Mouse (Mus musculus) intestine, embryonic 14.5 days (tissue): ENCODE results near the gene Sult2b1. TPM values are rescaled to one million over a fixed set of nuclear protein-coding genes. Genes with fewer than 3 reads are reported as not detected.
A peak's percentile ranks its signal among the peaks of the same experiment; 100 is the strongest.

Experiments used
- ATAC-seq: fragments of 200-750 bp; cut with Nextera tagmentation; replicated peaks from 2 replicates; pipeline ENCODE4 v1.8.0; 2017; ENCODE audit warnings: low read depth, moderate number of reproducible peaks, moderate TSS enrichment, moderate library complexity; ENCODE audit not compliant: low FRiP score, low TSS enrichment
- DNase-seq: peaks from one replicate; pipeline ENCODE4 v3.0.0-alpha.2; 2018; ENCODE audit warnings: low spot score
- H3K27ac ChIP-seq: fragments of 300-500 bp; sonication (generic); 2 replicates; pipeline ENCODE4 v1.5.1; 2014; ENCODE audit warnings: low read depth, mild to moderate bottlenecking, control low read depth
- H3K27me3 ChIP-seq: fragments of 300-500 bp; sonication (generic); replicated peaks from 2 replicates; pipeline ENCODE4 v1.6.1; 2014; ENCODE audit warnings: low read length, control low read depth; ENCODE audit not compliant: control insufficient read depth, insufficient read depth
- H3K36me3 ChIP-seq: fragments of 300-500 bp; sonication (generic); 2 replicates; pipeline ENCODE4 v1.6.1; 2014; ENCODE audit warnings: low read length, control low read depth; ENCODE audit not compliant: control insufficient read depth, insufficient read depth
- H3K4me1 ChIP-seq: fragments of 300-500 bp; sonication (generic); replicated peaks from 2 replicates; pipeline ENCODE4 v1.6.1; 2014; ENCODE audit warnings: low read length, control low read depth, mixed read lengths; ENCODE audit not compliant: control insufficient read depth, insufficient read depth
- H3K4me2 ChIP-seq: fragments of 300-500 bp; sonication (generic); 2 replicates; pipeline ENCODE4 v1.6.1; 2014; ENCODE audit warnings: low read length
- H3K4me3 ChIP-seq: fragments of 300-500 bp; sonication (generic); 2 replicates; pipeline ENCODE4 v1.5.1; 2014; ENCODE audit warnings: low read depth, low read length, control low read depth, mixed read lengths
- H3K9ac ChIP-seq: fragments of 300-500 bp; sonication (generic); 2 replicates; pipeline ENCODE4 v1.6.1; 2014; ENCODE audit warnings: mild to moderate bottlenecking, low read length
- H3K9me3 ChIP-seq: fragments of 300-500 bp; sonication (generic); 2 replicates; pipeline ENCODE4 v1.6.1; 2016; ENCODE audit warnings: low read length, control low read depth; ENCODE audit not compliant: control insufficient read depth
- WGBS: fragments of 180-500 bp; shearing (Covaris S2); extraction: QIAGEN DNeasy Blood & Tissue Kit; methylation state at CpG from one replicate; pipeline ENCODE4 v1.1.7; 2014; 5-methylcytosine and 5-hydroxymethylcytosine counted together
- polyA plus RNA-seq: library from polyadenylated mRNA; unstranded; fragments of >200 nt; fragmentation: Nextera tagmentation; extraction: Ambion mirVana; gene quantifications from 2 replicates; pipeline ENCODE4 v1.2.1, GENCODE M21; 2014

Sult2b1 gene
- polyA plus RNA-seq, 1 experiment from 2014 or later: 2.3 TPM

DNA sequence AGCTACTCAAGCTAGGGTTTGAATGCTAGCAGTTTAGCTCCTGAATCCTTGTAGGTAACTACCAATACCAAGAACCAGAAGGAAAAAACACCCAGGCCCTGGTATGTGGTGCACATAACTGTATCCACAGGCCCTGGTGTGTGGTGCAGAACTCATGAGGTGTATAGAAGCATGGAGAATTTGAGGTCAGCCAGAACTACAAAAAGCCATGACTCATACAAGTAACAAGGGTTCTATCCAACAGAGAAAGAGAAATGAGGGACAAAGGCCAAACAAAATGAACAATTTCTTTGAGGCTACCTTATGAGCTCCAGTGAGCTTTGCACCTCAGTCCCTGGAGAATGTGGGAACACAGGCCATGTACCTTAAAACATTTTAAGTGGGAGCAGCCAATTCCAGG is 36.4 kb upstream of the Sult2b1 start:
- Histone ChIP-seq H3K9ac (no peak overlapping the region), H3K9me3 (no peaks in the 10 kb centered on the region), H3K36me3 (peaks cover 32% of the 10 kb centered on the region), H3K27me3 (no peaks in the 10 kb centered on the region), H3K27ac (no peak overlapping the region), H3K4me1 (no peaks in the 10 kb centered on the region), H3K4me2 (no peak overlapping the region), H3K4me3 (no peak overlapping the region)
- ATAC-seq (no peak), DNase-seq (no peak)

DNA sequence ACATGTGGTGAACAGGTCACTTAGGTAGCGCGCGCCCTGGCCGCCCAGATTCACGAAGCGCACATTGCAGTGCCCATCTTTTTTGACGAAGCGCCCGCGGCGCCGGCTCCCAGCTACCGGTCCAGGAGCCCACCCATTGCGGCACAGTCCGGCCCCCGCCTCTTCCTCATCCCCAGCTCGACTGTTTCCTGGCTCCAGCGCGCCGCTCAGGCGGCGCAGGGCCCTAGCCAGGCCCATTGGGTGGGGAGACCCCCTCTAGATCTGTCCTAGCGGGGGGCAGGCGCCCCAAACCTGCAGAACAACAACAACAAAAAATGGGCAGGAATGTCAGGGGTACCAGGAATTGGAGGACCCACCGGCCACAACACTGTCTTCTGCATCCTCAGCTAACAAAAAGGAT is 35.4 kb upstream of the Sult2b1 start:
- Histone ChIP-seq H3K36me3 (peaks cover 21% of the 10 kb centered on the region), H3K9me3 (no peaks in the 10 kb centered on the region), H3K9ac (no peak overlapping the region), H3K4me2 (peak overlapping the region; percentile 44), H3K4me1 (peaks cover 5% of the 10 kb centered on the region), H3K27ac (no peak overlapping the region), H3K4me3 (peak overlapping the region; percentile 13), H3K27me3 (no peaks in the 10 kb centered on the region)
- no peak for DNase-seq
- WGBS: 11% methylated on average over 25 of the region's 25 CpGs
- ATAC-seq: no peak

DNA sequence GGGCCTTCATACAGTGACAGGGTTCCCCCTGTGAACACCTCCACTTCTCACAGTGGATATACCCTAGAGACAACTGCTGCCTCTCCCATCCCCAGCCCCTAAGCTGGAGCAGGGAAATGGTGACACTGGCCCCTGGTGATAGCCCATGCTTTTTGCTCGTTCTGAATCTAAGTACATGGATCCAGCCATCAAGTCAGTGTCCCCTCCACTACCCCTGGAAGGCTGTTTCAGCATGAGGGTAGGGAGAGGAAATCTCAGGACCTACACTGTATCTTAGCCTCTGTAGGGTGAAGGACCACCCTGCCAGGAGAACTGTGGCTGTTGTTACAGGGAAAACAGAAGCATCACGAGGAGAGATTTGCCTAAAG is 31.5 kb upstream of the Sult2b1 start:
- H3K4me2 ChIP-seq: no peak overlapping the region
- peaks cover 19% of the 10 kb centered on the region for H3K36me3 ChIP-seq
- H3K4me3 ChIP-seq: no peak overlapping the region
- no peak overlapping the region for H3K9ac ChIP-seq
- H3K27me3 ChIP-seq: no peaks in the 10 kb centered on the region
- no peak for ATAC-seq
- DNase-seq: no peak
- WGBS: 67% methylated on average over 2 of the region's 2 CpGs
- H3K27ac ChIP-seq: no peak overlapping the region
- no peaks in the 10 kb centered on the region for H3K9me3 ChIP-seq
- H3K4me1 ChIP-seq: peaks cover 16% of the 10 kb centered on the region

DNA sequence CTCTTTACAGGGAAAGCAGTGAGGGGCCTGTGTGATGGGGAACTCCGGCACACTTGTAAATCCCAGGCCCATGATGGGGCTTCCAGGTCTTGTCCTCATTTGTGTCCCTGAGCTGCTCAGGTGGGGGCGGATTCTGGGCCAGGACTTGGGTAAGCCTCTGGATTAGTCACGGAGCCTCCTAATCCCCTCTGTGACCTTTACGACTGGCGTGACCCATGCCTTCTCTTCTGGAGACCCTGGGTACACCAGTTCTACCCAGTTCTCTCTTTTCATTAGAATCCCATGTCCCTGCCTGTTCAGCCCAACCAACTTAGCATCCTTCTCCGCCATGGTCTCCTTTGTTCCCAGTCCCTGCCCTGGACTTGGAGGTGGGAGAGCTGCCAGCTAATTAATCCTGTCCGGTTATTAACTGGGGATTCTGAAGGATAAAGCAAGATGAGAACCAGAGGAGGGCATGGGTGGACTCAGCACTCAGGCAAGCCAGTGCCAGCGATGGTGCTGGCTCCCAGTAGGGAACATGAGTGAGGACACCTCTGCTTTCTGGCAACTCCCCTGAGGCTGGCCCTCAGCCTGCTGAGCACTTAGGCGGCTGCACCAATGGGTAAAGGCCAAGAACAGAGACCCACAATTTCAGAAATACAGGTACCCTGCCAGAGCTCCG is 31.0 kb upstream of the Sult2b1 start:
- Histone ChIP-seq H3K4me3 (no peak overlapping the region), H3K4me2 (peak overlapping the region; percentile 55; the same call in 1 of the 2 replicates), H3K4me1 (peaks cover 16% of the 10 kb centered on the region), H3K27ac (no peak overlapping the region), H3K27me3 (no peaks in the 10 kb centered on the region), H3K36me3 (peaks cover 24% of the 10 kb centered on the region), H3K9me3 (no peaks in the 10 kb centered on the region), H3K9ac (no peak overlapping the region)
- whole genome bisulfite sequencing: 62% methylated on average over 10 of the region's 10 CpGs
- no peak for ATAC-seq
- no peak for DNase-seq

DNA sequence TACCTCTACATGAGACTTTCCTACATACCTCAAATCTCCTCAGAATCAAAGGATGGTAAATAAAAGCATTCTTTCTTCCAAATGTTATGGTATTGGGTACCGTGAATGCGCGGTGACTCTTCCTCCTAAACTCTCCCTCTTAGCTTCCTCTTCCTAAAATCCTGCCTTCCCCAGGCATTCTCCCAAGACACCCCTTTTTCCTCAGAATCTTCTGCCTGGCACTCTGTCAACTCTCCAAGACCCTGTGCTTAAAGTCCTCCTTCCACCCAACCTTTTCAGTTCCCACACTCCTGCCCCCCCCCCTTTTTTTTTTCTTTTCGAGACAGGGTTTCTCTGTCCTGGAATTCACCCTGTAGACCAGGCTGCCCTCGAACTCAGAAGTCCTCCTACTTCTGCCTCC is 30.4 kb upstream of the Sult2b1 start:
- Histone ChIP-seq H3K27me3 (no peaks in the 10 kb centered on the region), H3K9ac (no peak overlapping the region), H3K4me2 (peak overlapping the region; percentile 55), H3K4me3 (peak overlapping the region; percentile 25), H3K4me1 (peaks cover 16% of the 10 kb centered on the region), H3K27ac (no peak overlapping the region; the same call in 1 of the 2 replicates), H3K9me3 (no peaks in the 10 kb centered on the region), H3K36me3 (peaks cover 30% of the 10 kb centered on the region)
- WGBS: 3% methylated on average over 5 of the region's 5 CpGs
- no peak for ATAC-seq
- DNase-seq: no peak

DNA sequence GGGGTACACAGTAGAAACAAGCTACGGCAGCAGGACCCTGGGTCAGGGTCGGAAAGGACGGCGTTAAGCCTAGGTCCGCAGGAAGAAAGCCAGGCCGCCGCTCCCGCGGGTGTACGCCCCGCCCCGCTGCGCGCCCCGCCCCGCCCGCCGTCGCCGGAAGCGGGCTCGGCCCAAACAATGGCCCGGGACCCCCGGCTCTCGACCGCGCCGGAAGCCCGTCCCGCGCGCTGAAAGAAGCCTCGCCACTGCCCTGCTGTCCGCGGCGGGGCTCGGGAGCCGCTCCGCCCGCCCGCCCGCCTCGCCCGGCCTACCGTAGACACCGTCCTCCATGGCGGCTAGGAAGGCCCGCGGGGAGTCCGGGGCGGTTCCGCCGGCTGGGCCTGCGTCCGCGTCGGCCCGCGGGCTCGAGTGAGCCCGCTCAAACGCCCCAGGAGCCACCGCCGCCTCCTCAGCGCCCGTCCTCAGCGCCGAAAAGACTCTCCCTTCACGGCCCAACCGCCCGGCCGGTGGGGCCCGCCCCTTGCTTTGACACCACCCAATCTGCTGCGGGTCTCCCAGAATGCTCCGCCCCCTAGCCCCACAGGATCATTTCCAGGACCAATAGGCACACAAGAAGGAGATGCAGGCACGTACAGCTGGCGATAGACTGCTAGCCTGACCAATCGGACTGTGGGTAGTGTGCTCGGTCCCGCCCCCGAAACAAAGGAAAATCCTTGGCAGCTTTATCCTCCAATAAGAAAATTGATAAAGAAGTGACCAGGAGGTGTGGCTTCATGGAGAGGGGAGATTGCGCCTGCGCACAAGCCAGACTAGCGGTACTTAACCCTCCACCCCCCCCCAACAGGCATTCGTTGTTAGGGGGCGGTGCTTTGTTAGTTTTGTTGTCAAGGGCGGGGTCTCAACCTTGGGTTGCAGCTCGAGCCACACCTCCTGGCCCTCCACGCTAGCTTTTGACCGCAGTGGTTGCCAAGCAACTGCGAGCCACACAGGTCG is 29.6 kb upstream of the Sult2b1 start, which contains the start of gene Cyth2:
Gene Cyth2, minus strand, starts transcription at position 795 of the 993 bp plus-strand sequence.
- H3K9me3 ChIP-seq: no peaks in the 10 kb centered on the region
- H3K27ac ChIP-seq: peak within 1 kb of the TSS; percentile 100
- peaks cover 38% of the 10 kb centered on the region for H3K36me3 ChIP-seq
- ATAC-seq (peak; percentile 98), DNase-seq (peak; percentile 100)
- H3K27me3 ChIP-seq: no peaks in the 10 kb centered on the region
- H3K9ac ChIP-seq: peak within 1 kb of the TSS; percentile 100
- H3K4me3 ChIP-seq: peak within 1 kb of the TSS; percentile 95
- H3K4me2 ChIP-seq: peak within 1 kb of the TSS; percentile 93
- WGBS: under 1% methylated on average over 75 of the region's 92 CpGs
- H3K4me1 ChIP-seq: peaks cover 16% of the 10 kb centered on the region

DNA sequence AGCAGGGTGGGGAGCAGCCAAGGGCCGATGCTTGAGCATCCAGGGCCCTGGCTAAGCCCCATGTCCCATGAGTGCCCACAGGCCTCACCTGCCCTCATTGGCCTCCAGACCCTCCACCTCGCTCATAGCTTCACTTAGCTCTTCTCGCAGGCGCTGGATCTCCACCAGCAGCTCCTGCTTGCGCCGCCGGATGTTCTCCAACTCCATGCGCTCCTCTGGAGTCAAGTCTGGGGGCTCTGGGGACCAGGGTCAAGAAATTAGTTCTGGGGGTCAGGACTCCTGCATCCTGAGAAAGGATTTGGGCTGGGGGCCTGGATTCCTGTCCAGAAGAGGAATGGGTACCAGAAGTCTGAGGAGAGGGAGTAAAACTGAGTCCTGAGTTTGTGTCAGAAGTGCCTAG is 28.5 kb upstream of the Sult2b1 start:
- peak overlapping the region; percentile 93 for H3K4me2 ChIP-seq
- H3K27ac ChIP-seq: no peak overlapping the region
- WGBS: 86% methylated on average over 8 of the region's 8 CpGs
- H3K9ac ChIP-seq: peak overlapping the region; percentile 100
- DNase-seq (no peak), ATAC-seq (no peak)
- H3K4me3 ChIP-seq: peak overlapping the region; percentile 95
- H3K4me1 ChIP-seq: peaks cover 16% of the 10 kb centered on the region
- no peaks in the 10 kb centered on the region for H3K9me3 ChIP-seq
- H3K27me3 ChIP-seq: no peaks in the 10 kb centered on the region
- H3K36me3 ChIP-seq: peaks cover 50% of the 10 kb centered on the region

DNA sequence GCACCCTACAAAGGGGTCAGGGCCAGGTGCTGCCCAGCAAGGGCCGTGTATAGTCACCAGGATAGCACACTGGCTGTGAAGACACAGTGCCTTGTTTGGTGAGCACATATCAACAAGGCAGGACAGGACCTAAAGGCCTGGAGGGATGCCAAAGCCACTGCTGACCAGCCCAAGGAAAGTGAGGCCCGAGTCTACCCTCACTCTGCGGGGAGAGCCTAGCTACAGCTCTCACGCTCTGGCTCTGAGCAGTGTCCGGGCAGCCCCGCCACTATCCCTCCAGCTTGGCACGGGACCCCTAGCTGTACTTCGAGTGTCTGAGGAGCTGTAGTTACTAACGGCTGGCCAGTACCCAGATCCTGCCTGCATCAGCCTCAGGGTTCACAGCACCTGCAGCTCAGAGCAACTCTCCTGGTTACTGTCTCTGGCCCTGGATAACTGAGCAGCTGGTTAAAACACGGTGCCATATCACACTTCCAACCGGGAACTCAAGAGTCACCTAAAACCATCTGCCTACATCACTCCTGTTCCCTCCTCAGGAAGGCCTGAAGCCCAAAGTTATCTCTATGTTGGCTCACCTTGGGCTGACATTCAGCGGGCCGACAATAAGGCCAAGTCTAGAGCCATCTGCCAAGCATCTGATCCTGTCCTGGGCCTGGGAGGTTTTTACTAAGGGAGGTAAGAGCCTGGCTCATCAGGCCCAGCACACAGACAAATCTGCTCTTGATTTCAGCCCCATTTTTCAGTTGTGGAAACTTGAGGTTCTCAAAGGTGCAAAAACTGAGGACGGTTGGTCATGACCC is 25.0 kb upstream of the Sult2b1 start:
- no peak for ATAC-seq
- no peak overlapping the region for H3K4me2 ChIP-seq
- no peaks in the 10 kb centered on the region for H3K9me3 ChIP-seq
- peaks cover 9% of the 10 kb centered on the region for H3K4me1 ChIP-seq
- peaks cover 64% of the 10 kb centered on the region for H3K36me3 ChIP-seq
- no peak for DNase-seq
- H3K9ac ChIP-seq: 0 out of 2 replicates have a peak overlapping the region, but pooled peaks have one; percentile 2
- no peak overlapping the region for H3K27ac ChIP-seq
- H3K4me3 ChIP-seq: no peak overlapping the region
- no peaks in the 10 kb centered on the region for H3K27me3 ChIP-seq
- WGBS: 90% methylated on average over 13 of the region's 14 CpGs
